Mouse (Mus musculus): Measurements from ENCODE around the gene Usp22. TPM values are rescaled to one million over a fixed set of nuclear protein-coding genes. Genes with fewer than 3 reads are reported as not detected.

Usp22 gene
- total and polyA plus RNA-seq, 3 experiments, result 48.1 to 65.3 (median 54.7) TPM

DNA sequence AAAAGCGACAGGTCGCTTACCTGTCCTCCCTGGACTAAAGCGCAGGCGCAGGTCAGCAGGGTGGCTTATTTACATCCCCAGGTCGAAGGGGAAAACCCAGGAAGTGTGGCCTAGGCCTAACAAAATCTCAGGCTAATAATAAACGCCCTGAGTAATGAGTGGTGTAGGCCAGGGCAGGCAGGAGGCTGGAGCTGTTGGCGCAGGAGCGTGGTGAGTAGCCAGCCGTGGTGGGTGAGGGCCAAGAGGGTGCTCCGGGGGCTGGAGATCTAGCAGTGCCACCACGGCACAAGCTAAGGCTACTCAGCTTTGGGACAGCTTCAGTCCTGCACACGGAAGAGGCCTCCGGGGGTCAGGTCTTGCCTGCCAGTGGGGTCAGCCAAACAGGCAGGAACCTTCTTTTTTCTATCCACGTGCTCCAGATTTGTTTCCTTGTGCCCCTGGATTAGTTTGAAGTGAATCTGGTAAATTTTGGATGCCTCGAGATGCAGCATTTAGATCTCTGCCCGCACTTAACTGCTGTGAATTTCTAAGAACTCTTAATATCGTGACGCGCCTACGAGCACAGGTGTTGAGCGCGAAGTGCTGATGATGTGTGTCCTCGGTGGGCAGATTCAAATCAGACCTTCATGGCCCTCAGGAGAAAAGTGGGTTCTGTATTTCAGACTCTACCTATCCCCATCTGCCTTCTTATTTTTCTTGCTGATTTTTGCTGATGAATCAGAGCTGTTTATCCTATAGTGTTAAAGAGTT is 48.1 kb downstream of the Usp22 start, which contains the start of gene Tnfrsf13b (continued):
- TF ChIP-seq CHD1 (IDR thresholded peaks at IDR 0.05; ENCODE audit: low read depth, low read length) (no peak), BHLHE40 (IDR thresholded peaks at IDR 0.05; ENCODE audit: low read depth, low read length) (peak; percentile 82), ZC3H11A (IDR thresholded peaks at IDR 0.05; ENCODE audit: low read depth, low read length) (no peak), MAFK (IDR thresholded peaks at IDR 0.05; ENCODE audit: insufficient replicate concordance, low read length) (0 out of 2 replicates have a peak, but pooled peaks have one; percentile 12), USF2 (conservative IDR thresholded peaks at IDR 0.05; ENCODE audit: low read depth, low read length) (no peak), UBTF (IDR thresholded peaks at IDR 0.05; ENCODE audit: low read depth, low read length) (peak; percentile 94), USF1 (IDR thresholded peaks at IDR 0.05; ENCODE audit: low read depth, low read length) (no peak; the same call in 1 of the 2 replicates), EP300 (IDR thresholded peaks at IDR 0.05; ENCODE audit: low read length) (peak; percentile 89), MXI1 (IDR thresholded peaks at IDR 0.05; ENCODE audit: low read depth, low read length) (peak; percentile 86; the same call in 1 of the 2 replicates), CHD2 (IDR thresholded peaks at IDR 0.05; ENCODE audit: low read length) (no peak; the same call in 1 of the 2 replicates), ZMIZ1 (IDR thresholded peaks at IDR 0.05; ENCODE audit: low read depth, low read length) (peak; percentile 95), JUN (IDR thresholded peaks at IDR 0.05; ENCODE audit: insufficient read depth, low read depth, low read length) (peak; percentile 40; the same call in 1 of the 2 replicates), NRF1 (IDR thresholded peaks at IDR 0.05; ENCODE audit: low read depth, low read length) (peak; percentile 93)

DNA sequence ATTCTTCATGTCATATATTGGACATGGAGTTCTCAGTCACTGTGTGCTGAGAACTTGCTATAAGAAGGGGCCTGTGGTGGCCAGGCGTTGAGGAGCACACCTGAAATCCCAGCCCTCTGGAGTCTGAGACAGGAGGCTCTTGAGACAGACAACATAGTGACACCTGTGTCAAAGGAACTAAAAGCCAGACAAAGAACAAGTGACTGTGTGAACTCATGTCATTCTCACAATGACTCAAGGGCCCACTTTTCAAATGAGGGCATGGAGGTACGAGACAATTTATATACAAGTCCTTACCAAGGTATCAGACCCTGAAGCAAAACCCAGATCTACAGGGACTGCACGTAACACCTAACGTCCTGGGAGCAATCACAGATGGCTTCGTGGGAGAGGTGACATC is 48.9 kb downstream of the Usp22 start:
- Histone ChIP-seq H3K36me3 (replicated peaks in 1 of 2; ENCODE audit: control insufficient read depth in 1 of 2, insufficient read depth in 1 of 2, low read length in 1 of 2) (peaks cover 0 to 5% of the 10 kb centered on the region in 2 experiments), H3K27me3 (replicated peaks) (no peaks in the 10 kb centered on the region), H3K4me1 (ENCODE audit: control insufficient read depth in 1 of 2, insufficient read depth in 2 of 2) (peaks cover 33 to 73% of the 10 kb centered on the region in 2 experiments), H3K9ac (ENCODE audit: insufficient read depth, low read depth) (no peak overlapping the region), H3K79me2 (replicated peaks; ENCODE audit: control insufficient read depth, extremely low read depth, insufficient read depth, poor library complexity, severe bottlenecking) (peaks cover 35% of the 10 kb centered on the region), H3K9me3 (replicated peaks; ENCODE audit: low read length) (no peaks in the 10 kb centered on the region), H3K4me3 (replicated peaks in 1 of 3; ENCODE audit: low read depth in 2 of 3, low read length in 2 of 3, poor library complexity in 1 of 3) (peak overlapping the region in 1 of 3 experiments; percentile 13), H3K27ac (ENCODE audit: insufficient read depth, low read depth) (peak overlapping the region; percentile 98), H3K4me2 (ENCODE audit: insufficient read depth, low read depth, poor library complexity, severe bottlenecking) (peak overlapping the region; percentile 19)
- peak; percentile 77 for DNase-seq (ENCODE audit: extremely low read depth)
- in situ Hi-C loops (cut with MboI; ENCODE audit: low pct_ligation_motif_present, low pct_unique_long_range_greater_than_20kb, low sequenced_read_pairs), result no loop called here
- TF ChIP-seq TBP (conservative IDR thresholded peaks at IDR 0.05; ENCODE audit: low read depth, low read length) (peak; percentile 61; the same call in 1 of the 2 replicates), JUN (IDR thresholded peaks at IDR 0.05; ENCODE audit: insufficient read depth, low read depth, low read length) (peak; percentile 85), EP300 (IDR thresholded peaks at IDR 0.05; ENCODE audit: low read length) (peak; percentile 90), NELFE (IDR thresholded peaks at IDR 0.05; ENCODE audit: low read depth, low read length) (no peak), MAX (IDR thresholded peaks at IDR 0.05; ENCODE audit: low read length) (no peak), IRF4 (IDR thresholded peaks at IDR 0.05; ENCODE audit: low read depth, low read length) (peak; percentile 90), MEF2A (IDR thresholded peaks at IDR 0.05; ENCODE audit: borderline replicate concordance, low read depth, low read length) (peak; percentile 61), HCFC1 (IDR thresholded peaks at IDR 0.05; ENCODE audit: low read depth, low read length) (peak; percentile 26; the same call in 1 of the 2 replicates), ETS1 (conservative IDR thresholded peaks at IDR 0.05; ENCODE audit: low read depth, low read length) (peak; percentile 76), TCF12 (IDR thresholded peaks at IDR 0.05; ENCODE audit: low read depth, low read length) (peak; percentile 86), JUND (conservative IDR thresholded peaks at IDR 0.05; ENCODE audit: low read depth, low read length) (peak; percentile 95), ZKSCAN1 (IDR thresholded peaks at IDR 0.05; ENCODE audit: borderline replicate concordance, low read depth, low read length) (no peak), ZC3H11A (IDR thresholded peaks at IDR 0.05; ENCODE audit: low read depth, low read length) (no peak), CHD2 (IDR thresholded peaks at IDR 0.05; ENCODE audit: low read length) (peak; percentile 33), RCOR1 (conservative IDR thresholded peaks at IDR 0.05; ENCODE audit: low read depth, low read length) (0 out of 2 replicates have a peak, but pooled peaks have one; percentile 77), BHLHE40 (IDR thresholded peaks at IDR 0.05; ENCODE audit: low read depth, low read length) (peak; percentile 75), NRF1 (IDR thresholded peaks at IDR 0.05; ENCODE audit: low read depth, low read length) (no peak)
- dilution Hi-C loops (cut with MboI; ENCODE audit: extremely low pct_ligation_motif_present, extremely low pct_unique_long_range_greater_than_20kb, low sequenced_read_pairs), result no loop called here

All from CH12.LX (cell line).